Mouse (Mus musculus) gastrocnemius, postnatal 14 days (tissue): Measurements from ENCODE around the gene Hist1h4h. TPM values are rescaled to one million over a fixed set of nuclear protein-coding genes. Genes with fewer than 3 reads are reported as not detected.
"Not testable (repeated sequence)": the region's sequence is repeated elsewhere in the genome, so short reads cannot be mapped to it uniquely, and the experiment has no call there.

Source experiments
- DNase-seq: peaks from one replicate; pipeline ENCODE4 v3.0.0; 2021; ENCODE audit warnings: mixed read lengths
- intact Hi-C: fragments of 180-260 bp; cut with DNase I; formaldehyde crosslinking; loops from one replicate; pipeline ENCODE4 v1.15.1; 2025; ENCODE audit warnings: low total_unique reads
- total RNA-seq, 2 experiments: library from RNA; stranded (reverse); gene quantifications; 2 replicates each; pipeline ENCODE4 v1.2.3; 2021

The Hist1h4h gene
- total RNA-seq, 2 experiments from 2014 or later = 281 to 294 TPM

GRCm38 (mm10) chr13:23530181-23530900 is 509 bp upstream of the Hist1h4h start:
- intact Hi-C loops = no loop called here
- peak; percentile 28 for DNase-seq

- DNase-seq = no peak
- intact Hi-C loops = no loop called here
Measured at GRCm38 (mm10) chr13:23532262-23533075, 1.6 kb downstream of the Hist1h4h start.

GRCm38 (mm10) chr13:23533560-23534367 is 2.9 kb downstream of the Hist1h4h start, which contains the start of gene Hist1h2af:
Gene Hist1h2af (plus strand): TSS chr13:23533906.
- DNase-seq = peak; percentile 36
- intact Hi-C loops = not testable (repeated sequence)

- intact Hi-C loops = no loop called here
- no peak for DNase-seq
Measured at GRCm38 (mm10) chr13:23534368-23535131, 3.7 kb downstream of the Hist1h4h start.

- intact Hi-C loops = not testable (repeated sequence)
- peak; percentile 76 for DNase-seq
Measured at GRCm38 (mm10) chr13:23535137-23536075, 4.6 kb downstream of the Hist1h4h start, which contains the start of gene Hist1h3g. Gene Hist1h3g (plus strand): TSS chr13:23535422.

GRCm38 (mm10) chr13:23536076-23536822 is 5.4 kb downstream of the Hist1h4h start:
- no peak for DNase-seq
- intact Hi-C loops = no loop called here

- intact Hi-C loops = no loop called here
Measured at GRCm38 (mm10) chr13:23537006-23537710, 6.3 kb downstream of the Hist1h4h start.

GRCm38 (mm10) chr13:23538249-23538648 is 7.4 kb downstream of the Hist1h4h start:
- DNase-seq = no peak
- intact Hi-C loops = no loop called here

More at GRCm38 (mm10) chr13:23537006-23537710, 6.3 kb downstream of the Hist1h4h start:
- DNase-seq = no peak

GRCm38 (mm10) chr13:23539821-23540220 is 9.0 kb downstream of the Hist1h4h start:
- intact Hi-C loops = not testable (repeated sequence)

GRCm38 (mm10) chr13:23541497-23541896 is 10.6 kb downstream of the Hist1h4h start:
- DNase-seq = no peak
- intact Hi-C loops = no loop called here

More at GRCm38 (mm10) chr13:23539821-23540220, 9.0 kb downstream of the Hist1h4h start:
- not testable (repeated sequence) for DNase-seq

GRCm38 (mm10) chr13:23542225-23542980 is 11.6 kb downstream of the Hist1h4h start:
- intact Hi-C loops = not testable (repeated sequence)

GRCm38 (mm10) chr13:23542999-23543607 is 12.3 kb downstream of the Hist1h4h start, which contains the start of gene Hist1h2bh:
Gene Hist1h2bh (minus strand): TSS chr13:23543392.
- intact Hi-C loops = not testable (repeated sequence)
- DNase-seq = peak; percentile 24

More at GRCm38 (mm10) chr13:23542225-23542980, 11.6 kb downstream of the Hist1h4h start:
- DNase-seq = not testable (repeated sequence)

- intact Hi-C loops = no loop called here
- peak; percentile 26 for DNase-seq
Measured at GRCm38 (mm10) chr13:23543965-23544786, 13.3 kb downstream of the Hist1h4h start, which contains the start of gene Hist1h3f. Gene Hist1h3f (plus strand): TSS chr13:23544052.

- intact Hi-C loops = not testable (repeated sequence)
Measured at GRCm38 (mm10) chr13:23544787-23545120, 13.9 kb downstream of the Hist1h4h start.

More at GRCm38 (mm10) chr13:23544787-23545120, 13.9 kb downstream of the Hist1h4h start:
- not testable (repeated sequence) for DNase-seq
